Mouse (Mus musculus) embryonic facial prominence, embryonic 15.5 days (tissue): ENCODE measurements around the gene Gm5868. TPM values are rescaled to one million over a fixed set of nuclear protein-coding genes. Genes with fewer than 3 reads are reported as not detected.
"Not testable (repeated sequence)": the region's sequence is repeated elsewhere in the genome, so short reads cannot be mapped to it uniquely, and the experiment has no call there.

Experiments used
- ATAC-seq: fragments of 200-750 bp; cut with Nextera tagmentation; 2 replicates; pipeline ENCODE4 v1.8.0; 2017; ENCODE audit warnings: low read depth, moderate TSS enrichment; ENCODE audit not compliant: insufficient number of reproducible peaks, low FRiP score, low TSS enrichment
- H3K27ac ChIP-seq: fragments of 300-500 bp; sonication (generic); replicated peaks from 2 replicates; pipeline ENCODE4 v1.5.1; 2015; ENCODE audit warnings: mild to moderate bottlenecking, inconsistent platforms
- H3K27me3 ChIP-seq: fragments of 300-500 bp; sonication (generic); 2 replicates; pipeline ENCODE4 v1.6.1; 2015; ENCODE audit warnings: inconsistent platforms
- H3K36me3 ChIP-seq: fragments of 300-500 bp; sonication (generic); 2 replicates; pipeline ENCODE4 v1.6.1; 2015; ENCODE audit warnings: mild to moderate bottlenecking, inconsistent platforms
- H3K4me1 ChIP-seq: fragments of 300-500 bp; sonication (generic); 2 replicates; pipeline ENCODE4 v1.6.1; 2015; ENCODE audit warnings: inconsistent platforms
- H3K4me2 ChIP-seq: fragments of 300-500 bp; sonication (generic); replicated peaks from 2 replicates; pipeline ENCODE4 v1.6.1; 2015; ENCODE audit warnings: mild to moderate bottlenecking, inconsistent platforms
- H3K4me3 ChIP-seq: fragments of 300-500 bp; sonication (generic); replicated peaks from 2 replicates; pipeline ENCODE4 v1.5.1; 2015; ENCODE audit warnings: mild to moderate bottlenecking, inconsistent platforms
- H3K9ac ChIP-seq: fragments of 300-500 bp; sonication (generic); 2 replicates; pipeline ENCODE4 v1.6.1; 2015; ENCODE audit warnings: inconsistent platforms
- H3K9me3 ChIP-seq: fragments of 300-500 bp; sonication (generic); replicated peaks from 2 replicates; pipeline ENCODE4 v1.6.1; 2016; ENCODE audit warnings: inconsistent platforms
- WGBS: fragments of 180-500 bp; shearing (Covaris S2); methylation state at CpG from one replicate; pipeline ENCODE4 v1.1.7; 2015; 5-methylcytosine and 5-hydroxymethylcytosine counted together
- polyA plus RNA-seq: library from polyadenylated mRNA; unstranded; fragments of >200 nt; fragmentation: Nextera tagmentation; extraction: Ambion mirVana; gene quantifications from 2 replicates; pipeline ENCODE4 v1.2.1, GENCODE M21; 2015

Gm5868 gene
- polyA plus RNA-seq, 1 experiment from 2014 or later, result 0.47 TPM

GRCm38 (mm10) chr5:72580088-72580969 lies 7.0 kb downstream of the Gm5868 start:
- not testable (repeated sequence) for H3K4me1 ChIP-seq, H3K36me3 ChIP-seq, H3K27ac ChIP-seq, H3K9ac ChIP-seq, H3K9me3 ChIP-seq
- ATAC-seq, result peak; percentile 19; the same call in 1 of the 2 replicates
- peaks cover 11% of the 10 kb centered on the region; the same call in 1 of the 2 replicates for H3K27me3 ChIP-seq
- H3K4me3 ChIP-seq, result peak overlapping the region; percentile 47
- whole genome bisulfite sequencing, result 3% methylated on average over 63 of the region's 73 CpGs
- peak overlapping the region; percentile 83 for H3K4me2 ChIP-seq

GRCm38 (mm10) chr5:72579599-72579998 lies 7.8 kb downstream of the Gm5868 start:
- not testable (repeated sequence) for H3K4me1 ChIP-seq, H3K9me3 ChIP-seq, H3K9ac ChIP-seq, H3K27ac ChIP-seq, H3K4me3 ChIP-seq, ATAC-seq, H3K36me3 ChIP-seq
- 23% methylated on average over 10 of the region's 10 CpGs for WGBS
- Histone ChIP-seq H3K27me3 (peaks cover 11% of the 10 kb centered on the region; the same call in 1 of the 2 replicates), H3K4me2 (peak overlapping the region; percentile 83; the same call in 1 of the 2 replicates)

- Histone ChIP-seq H3K4me3 (no peak overlapping the region), H3K4me1 (no peaks in the 10 kb centered on the region; the same call in 1 of the 2 replicates), H3K4me2 (no peak overlapping the region), H3K27ac (no peak overlapping the region), H3K9me3 (no peaks in the 10 kb centered on the region), H3K27me3 (no peaks in the 10 kb centered on the region), H3K9ac (no peak overlapping the region), H3K36me3 (no peaks in the 10 kb centered on the region)
- WGBS, result 83% methylated on average over 5 of the region's 5 CpGs
- no peak for ATAC-seq
These were observed 21.7 kb downstream of the Gm5868 start for GRCm38 (mm10) chr5:72565621-72566020.

- not testable (repeated sequence) for ATAC-seq, H3K4me3 ChIP-seq, H3K9ac ChIP-seq, H3K27me3 ChIP-seq, H3K27ac ChIP-seq, H3K36me3 ChIP-seq, H3K9me3 ChIP-seq, H3K4me2 ChIP-seq, H3K4me1 ChIP-seq
- 86% methylated on average over 2 of the region's 2 CpGs for WGBS
These were observed 24.2 kb downstream of the Gm5868 start for GRCm38 (mm10) chr5:72563183-72563582.

GRCm38 (mm10) chr5:72560976-72561628 lies 26.2 kb downstream of the Gm5868 start:
- Histone ChIP-seq H3K4me1 (peaks cover 6% of the 10 kb centered on the region; the same call in 1 of the 2 replicates), H3K36me3 (no peaks in the 10 kb centered on the region), H3K27me3 (no peaks in the 10 kb centered on the region), H3K9me3 (no peaks in the 10 kb centered on the region), H3K4me3 (no peak overlapping the region), H3K9ac (no peak overlapping the region), H3K4me2 (no peak overlapping the region), H3K27ac (no peak overlapping the region)
- no peak for ATAC-seq
- WGBS, result 75% methylated on average over 3 of the region's 3 CpGs

GRCm38 (mm10) chr5:72559544-72560049 lies 27.8 kb downstream of the Gm5868 start, which contains the start of gene Nfxl1:
TSS of gene Nfxl1 (minus strand) at chr5:72559684.
- Histone ChIP-seq H3K27me3 (no peaks in the 10 kb centered on the region), H3K9me3 (no peaks in the 10 kb centered on the region), H3K27ac (peak within 1 kb of the TSS; percentile 68), H3K9ac (peak within 1 kb of the TSS; percentile 91), H3K36me3 (peaks cover 5% of the 10 kb centered on the region; the same call in 1 of the 2 replicates), H3K4me1 (peaks cover 6% of the 10 kb centered on the region; the same call in 1 of the 2 replicates), H3K4me2 (peak within 1 kb of the TSS; percentile 77), H3K4me3 (peak within 1 kb of the TSS; percentile 93)
- ATAC-seq, result peak; percentile 97
- WGBS, result under 1% methylated on average over 42 of the region's 42 CpGs

- Histone ChIP-seq H3K9ac (peak overlapping the region; percentile 91), H3K9me3 (no peaks in the 10 kb centered on the region), H3K27ac (peak overlapping the region; percentile 68), H3K4me1 (peaks cover 6% of the 10 kb centered on the region; the same call in 1 of the 2 replicates), H3K4me2 (peak overlapping the region; percentile 77), H3K27me3 (no peaks in the 10 kb centered on the region), H3K36me3 (peaks cover 9% of the 10 kb centered on the region; the same call in 1 of the 2 replicates), H3K4me3 (peak overlapping the region; percentile 93)
- WGBS, result under 1% methylated on average over 52 of the region's 57 CpGs
- peak; percentile 75 for ATAC-seq
These were observed 28.4 kb downstream of the Gm5868 start for GRCm38 (mm10) chr5:72558716-72559526.

GRCm38 (mm10) chr5:72556245-72556644 lies 31.1 kb downstream of the Gm5868 start:
- Histone ChIP-seq H3K27ac (no peak overlapping the region), H3K4me1 (peaks cover 6% of the 10 kb centered on the region; the same call in 1 of the 2 replicates), H3K4me3 (no peak overlapping the region), H3K36me3 (peaks cover 25% of the 10 kb centered on the region; the same call in 1 of the 2 replicates), H3K9me3 (no peaks in the 10 kb centered on the region), H3K27me3 (no peaks in the 10 kb centered on the region), H3K9ac (no peak overlapping the region), H3K4me2 (no peak overlapping the region)
- ATAC-seq, result no peak
- 66% methylated on average over 3 of the region's 3 CpGs for WGBS

GRCm38 (mm10) chr5:72551209-72551608 lies 36.1 kb downstream of the Gm5868 start:
- Histone ChIP-seq H3K9ac (no peak overlapping the region), H3K27ac (no peak overlapping the region), H3K4me3 (no peak overlapping the region), H3K27me3 (no peaks in the 10 kb centered on the region), H3K4me2 (no peak overlapping the region), H3K4me1 (no peaks in the 10 kb centered on the region), H3K36me3 (peaks cover 29% of the 10 kb centered on the region), H3K9me3 (no peaks in the 10 kb centered on the region)
- WGBS, result 84% methylated on average over 3 of the region's 3 CpGs
- ATAC-seq, result no peak
